Mouse (Mus musculus) bone marrow macrophage, adult 2 months (primary cell): Measurements from ENCODE around the gene Trmt112. TPM values are rescaled to one million over a fixed set of nuclear protein-coding genes. Genes with fewer than 3 reads are reported as not detected.

ENCODE experiments used
- H3K27ac ChIP-seq: 2 replicates; pipeline ENCODE4 v1.5.1; 2012; ENCODE audit warnings: low read depth, low read length; ENCODE audit not compliant: insufficient read depth
- H3K4me1 ChIP-seq: 2 replicates; pipeline ENCODE4 v1.6.1; 2012; ENCODE audit warnings: low read length; ENCODE audit not compliant: control insufficient read depth, insufficient read depth
- H3K4me3 ChIP-seq: 2 replicates; pipeline ENCODE4 v1.5.1; 2012; ENCODE audit warnings: mild to moderate bottlenecking, low read length, moderate library complexity; ENCODE audit not compliant: insufficient read depth
- CTCF ChIP-seq: IDR thresholded peaks from 2 replicates; pipeline ENCODE4 v1.5.1; 2012; ENCODE audit warnings: low read depth, mild to moderate bottlenecking, low read length, moderate library complexity
- POLR2A ChIP-seq: IDR thresholded peaks from 2 replicates; pipeline ENCODE4 v1.6.1; 2012; ENCODE audit warnings: mild to moderate bottlenecking, low read depth, low read length, borderline replicate concordance
- polyA plus RNA-seq: library from polyadenylated mRNA; stranded (reverse); fragments of >200 nt; gene quantifications from 2 replicates; pipeline ENCODE4 v1.2.4, GENCODE M21; 2012; ENCODE audit not compliant: missing spikeins, insufficient read depth, insufficient read length

The Trmt112 gene
- polyA plus RNA-seq, 1 experiment = 82.0 TPM

DNA sequence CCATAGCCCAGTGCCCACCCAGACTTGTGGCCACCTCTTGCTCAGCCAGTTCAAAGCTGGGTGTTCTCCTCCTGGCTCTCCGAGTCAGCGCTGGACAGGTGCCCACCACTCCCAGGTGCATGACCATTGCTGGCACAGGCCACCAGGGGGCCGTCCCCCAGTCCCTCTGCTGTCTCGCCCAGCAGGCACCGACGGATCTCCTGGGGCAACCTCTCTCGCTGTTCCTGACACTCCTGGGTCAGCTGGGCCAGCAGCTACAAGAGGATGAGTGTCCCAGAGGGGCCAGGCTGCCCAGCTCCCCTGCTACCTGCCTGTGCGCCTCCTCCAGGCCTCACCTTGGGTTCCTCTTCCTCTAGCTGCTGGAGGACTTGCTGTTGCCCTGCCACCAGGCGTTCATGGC, 44.5 kb downstream of the Trmt112 start:
- Histone ChIP-seq H3K4me1 (peaks cover 14% of the 10 kb centered on the region), H3K27ac (no peak overlapping the region), H3K4me3 (no peak overlapping the region)
- TF ChIP-seq CTCF (no peak), POLR2A (no peak)

DNA sequence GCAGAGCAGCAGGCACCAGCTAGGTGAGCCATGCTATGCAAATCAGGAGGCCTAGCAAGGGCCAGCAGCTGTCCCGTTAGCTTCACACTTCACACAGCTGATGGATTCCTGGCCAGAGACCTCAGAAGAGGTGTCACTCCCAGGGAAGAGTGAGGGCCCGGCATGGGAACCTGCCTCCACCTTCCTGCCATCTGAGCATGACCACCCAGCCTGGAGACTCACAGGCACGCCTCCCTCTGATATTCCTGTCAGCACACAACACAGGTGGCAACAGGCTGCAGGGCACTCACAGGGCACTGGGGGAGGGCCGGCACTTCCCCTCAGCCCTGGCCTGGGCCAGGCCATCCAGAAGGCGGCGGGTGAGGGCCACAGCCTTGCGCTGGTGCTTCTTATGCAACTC, 45.9 kb downstream of the Trmt112 start:
- Histone ChIP-seq H3K4me3 (no peak overlapping the region), H3K4me1 (peaks cover 7% of the 10 kb centered on the region), H3K27ac (no peak overlapping the region)
- TF ChIP-seq POLR2A = no peak

GRCm38 (mm10) chr19:6956461-6956860, 47.0 kb downstream of the Trmt112 start:
- no peak overlapping the region for H3K4me3 ChIP-seq
- H3K27ac ChIP-seq = no peak overlapping the region
- TF ChIP-seq POLR2A (no peak), CTCF (no peak)
- H3K4me1 ChIP-seq = peaks cover 7% of the 10 kb centered on the region

Other genes with a start within 250 kb of the Trmt112 start
- gene Rps6ka4, start 69.1 kb upstream of the Trmt112 start, polyA plus RNA-seq = 17.9 and 20.5 TPM in 2 replicates
- 31.8 and 33.2 TPM in 2 replicates for gene Ccdc88b, start 51.5 kb upstream of the Trmt112 start, polyA plus RNA-seq
- 349 and 382 TPM in 2 replicates for gene Prdx5, start 408 bp downstream of the Trmt112 start, polyA plus RNA-seq
- 35.3 and 41.6 TPM in 2 replicates for gene Esrra, start 12.1 kb downstream of the Trmt112 start, polyA plus RNA-seq
- gene Catsperz, start 15.7 kb downstream of the Trmt112 start, polyA plus RNA-seq = not detected in 2 replicates
- not detected in 2 replicates for gene Kcnk4, start 24.8 kb downstream of the Trmt112 start, polyA plus RNA-seq
- gene Bad, start 32.2 kb downstream of the Trmt112 start, polyA plus RNA-seq = 36.2 and 38.5 TPM in 2 replicates
- 31.6 and 36.4 TPM in 2 replicates for gene Gpr137, start 32.8 kb downstream of the Trmt112 start, polyA plus RNA-seq
- gene Ppp1r14b, start 65.3 kb downstream of the Trmt112 start, polyA plus RNA-seq = 64.2 and 73.7 TPM in 2 replicates
- 39.8 and 40.6 TPM in 2 replicates for gene Plcb3, start 66.8 kb downstream of the Trmt112 start, polyA plus RNA-seq
- gene Fkbp2, start 70.8 kb downstream of the Trmt112 start, polyA plus RNA-seq = 118 and 126 TPM in 2 replicates
- gene Vegfb, start 78.0 kb downstream of the Trmt112 start, polyA plus RNA-seq = 30.1 and 39.9 TPM in 2 replicates
- 26.8 and 32.2 TPM in 2 replicates for gene Dnajc4, start 82.9 kb downstream of the Trmt112 start, polyA plus RNA-seq
- 9.6 and 11.1 TPM in 2 replicates for gene Nudt22, start 86.4 kb downstream of the Trmt112 start, polyA plus RNA-seq
- 1.7 and 2.5 TPM in 2 replicates for gene Trpt1, start 86.4 kb downstream of the Trmt112 start, polyA plus RNA-seq
- gene Fermt3, start 109.8 kb downstream of the Trmt112 start, polyA plus RNA-seq = 179 and 190 TPM in 2 replicates
- gene Stip1, start 130.3 kb downstream of the Trmt112 start, polyA plus RNA-seq = 54.7 and 56.2 TPM in 2 replicates
- gene Macrod1, start 147.1 kb downstream of the Trmt112 start, polyA plus RNA-seq = 14.9 and 18.3 TPM in 2 replicates
- not detected in 2 replicates for gene Flrt1, start 196.0 kb downstream of the Trmt112 start, polyA plus RNA-seq